8 mouse cellular contexts compared by ENCODE assay signal in the genomic region with DNA sequence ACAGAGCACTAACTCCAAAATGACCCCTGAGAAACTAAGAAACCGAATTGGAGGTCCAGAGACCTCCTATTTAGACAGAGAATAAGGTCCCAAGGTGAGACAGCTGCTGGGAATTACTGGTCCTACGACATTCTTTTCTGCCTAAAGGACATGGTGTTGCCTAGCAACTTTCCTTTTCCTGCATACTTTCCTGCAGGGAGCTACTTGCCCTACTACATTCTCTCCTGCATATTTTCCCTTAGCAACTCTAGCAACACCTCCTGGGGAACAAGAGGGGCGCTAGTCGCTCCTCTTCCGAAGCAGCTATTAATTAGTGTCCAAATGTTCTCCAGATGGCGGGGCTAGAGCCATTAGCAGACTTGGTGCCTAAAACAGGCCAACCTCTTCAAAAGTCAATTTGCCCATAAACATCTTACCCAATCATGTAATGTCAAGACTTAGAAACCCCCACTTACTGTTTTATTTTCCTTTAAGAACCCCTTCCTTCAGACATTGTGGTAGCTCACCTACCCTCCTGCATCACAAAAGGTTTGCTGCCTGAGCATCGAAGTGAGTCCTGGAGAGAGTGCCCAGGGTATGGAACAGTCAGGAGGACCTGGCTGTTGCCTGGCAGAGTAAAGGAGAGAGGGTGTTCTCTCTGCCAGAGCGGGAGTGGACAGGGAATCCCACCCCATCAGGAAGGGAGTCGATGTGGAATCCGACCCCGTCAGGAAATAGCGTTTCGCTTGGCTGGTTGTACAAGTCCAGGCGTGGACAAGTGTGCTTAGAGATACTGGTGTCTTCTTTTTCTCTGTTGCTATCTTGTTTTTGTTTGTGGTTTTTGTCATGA. TPM values are rescaled to one million over a fixed set of nuclear protein-coding genes. Genes with fewer than 3 reads are reported as not detected.
DNase-seq lines count a peak whose midpoint lies in the region; ATAC-seq and TF ChIP-seq lines count a peak whose summit lies in the region.

No protein-coding gene starts in this region.

- no peaks in the 10 kb centered on the region for H3K9me3 ChIP-seq in forebrain, embryonic 14.5 days (replicated peaks; ENCODE audit: control insufficient read depth, low read length)
- no peaks in the 10 kb centered on the region for H3K9me3 ChIP-seq in forebrain, embryonic 12.5 days
- no peaks in the 10 kb centered on the region for H3K9me3 ChIP-seq in limb, embryonic 13.5 days
- H3K9me3 ChIP-seq in neural tube, embryonic 13.5 days, result no peaks in the 10 kb centered on the region

- no peaks in the 10 kb centered on the region for H3K4me1 ChIP-seq in forebrain, embryonic 14.5 days (ENCODE audit: control insufficient read depth, insufficient read depth, low read length)
- H3K4me1 ChIP-seq in forebrain, embryonic 12.5 days, result peaks cover 5% of the 10 kb centered on the region
- H3K4me1 ChIP-seq in embryonic fibroblast, embryonic 13.5 days (ENCODE audit: control insufficient read depth, insufficient read depth, low read length), result peaks cover 8% of the 10 kb centered on the region
- H3K4me1 ChIP-seq in limb, embryonic 13.5 days, result peaks cover 14% of the 10 kb centered on the region
- H3K4me1 ChIP-seq in neural tube, embryonic 13.5 days (replicated peaks), result 0 out of 2 replicates have a peak, but pooled peaks cover 4% of the 10 kb centered on the region

- H3K4me2 ChIP-seq in forebrain, embryonic 14.5 days (ENCODE audit: low read length), result no peak overlapping the region
- no peak overlapping the region for H3K4me2 ChIP-seq in forebrain, embryonic 12.5 days
- peak overlapping the region; percentile 32 for H3K4me2 ChIP-seq in limb, embryonic 13.5 days (replicated peaks)
- no peak overlapping the region for H3K4me2 ChIP-seq in neural tube, embryonic 13.5 days

- no peaks in the 10 kb centered on the region for H3K36me3 ChIP-seq in forebrain, embryonic 14.5 days (ENCODE audit: control insufficient read depth, insufficient read depth, low read length)
- H3K36me3 ChIP-seq in forebrain, embryonic 12.5 days (replicated peaks), result no peaks in the 10 kb centered on the region
- H3K36me3 ChIP-seq in limb, embryonic 13.5 days, result no peaks in the 10 kb centered on the region
- no peaks in the 10 kb centered on the region for H3K36me3 ChIP-seq in neural tube, embryonic 13.5 days

- ATAC-seq in forebrain, embryonic 14.5 days, result no peak
- no peak for ATAC-seq in forebrain, embryonic 12.5 days (ENCODE audit: low FRiP score)
- ATAC-seq in limb, embryonic 13.5 days (ENCODE audit: low FRiP score, low read depth), result peak; percentile 89; the same call in 1 of the 2 replicates
- ATAC-seq in neural tube, embryonic 13.5 days (ENCODE audit: low read depth), result peak; percentile 63

- no peaks in the 10 kb centered on the region for H3K27me3 ChIP-seq in forebrain, embryonic 14.5 days (replicated peaks; ENCODE audit: control insufficient read depth, insufficient read depth, low read length)
- no peaks in the 10 kb centered on the region for H3K27me3 ChIP-seq in forebrain, embryonic 12.5 days
- no peaks in the 10 kb centered on the region for H3K27me3 ChIP-seq in limb, embryonic 13.5 days
- H3K27me3 ChIP-seq in neural tube, embryonic 13.5 days, result no peaks in the 10 kb centered on the region

- no peak for TF ChIP-seq CTCF in embryonic fibroblast, embryonic 13.5 days (IDR thresholded peaks at IDR 0.05; ENCODE audit: borderline replicate concordance, insufficient read depth, low read length)

- DNase-seq in forebrain, embryonic 14.5 days (ENCODE audit: low spot score), result peak; percentile 16
- DNase-seq in ES-CJ7 (ENCODE audit: low read depth, low spot score), result peak; percentile 63
- DNase-seq in adrenal gland, adult (ENCODE audit: inconsistent age in 2 of 2, low spot score in 1 of 2), result no peak
- DNase-seq in thymus, postnatal 14 days, result no peak

- WGBS in forebrain, embryonic 14.5 days, result 43% methylated on average over 14 of the region's 14 CpGs
- 49% methylated on average over 14 of the region's 14 CpGs for WGBS in forebrain, embryonic 12.5 days
- 13% methylated on average over 14 of the region's 14 CpGs for WGBS in limb, embryonic 13.5 days
- WGBS in neural tube, embryonic 13.5 days, result 41% methylated on average over 14 of the region's 14 CpGs

- no peak overlapping the region for H3K9ac ChIP-seq in forebrain, embryonic 14.5 days (ENCODE audit: low read length)
- no peak overlapping the region for H3K9ac ChIP-seq in forebrain, embryonic 12.5 days
- H3K9ac ChIP-seq in limb, embryonic 13.5 days, result no peak overlapping the region
- no peak overlapping the region for H3K9ac ChIP-seq in neural tube, embryonic 13.5 days

- no peak overlapping the region for H3K27ac ChIP-seq in forebrain, embryonic 14.5 days (ENCODE audit: low read depth, low read length)
- H3K27ac ChIP-seq in forebrain, embryonic 12.5 days, result no peak overlapping the region
- peak overlapping the region; percentile 87 for H3K27ac ChIP-seq in embryonic fibroblast, embryonic 13.5 days (ENCODE audit: insufficient read depth, low read length)
- peak overlapping the region; percentile 59 for H3K27ac ChIP-seq in limb, embryonic 13.5 days
- H3K27ac ChIP-seq in neural tube, embryonic 13.5 days (replicated peaks), result no peak overlapping the region

- no peak for TF ChIP-seq POLR2A in embryonic fibroblast, embryonic 13.5 days (IDR thresholded peaks at IDR 0.05; ENCODE audit: low read depth, low read length)

- no peak overlapping the region for H3K4me3 ChIP-seq in forebrain, embryonic 14.5 days (ENCODE audit: low read depth, low read length)
- H3K4me3 ChIP-seq in forebrain, embryonic 12.5 days (replicated peaks), result no peak overlapping the region
- no peak overlapping the region for H3K4me3 ChIP-seq in embryonic fibroblast, embryonic 13.5 days (ENCODE audit: insufficient read depth, low read length)
- no peak overlapping the region for H3K4me3 ChIP-seq in limb, embryonic 13.5 days
- no peak overlapping the region for H3K4me3 ChIP-seq in neural tube, embryonic 13.5 days

RNA-seq across cellular contexts. Expression of gene Zfp53, which starts 15.2 kb away (rescaled TPM):
- polyA plus RNA-seq in forebrain, embryonic 14.5 days (2014; fragmentation: Nextera tagmentation; extraction: Ambion mirVana), result 9.3 and 11.6 TPM in 2 replicates
- polyA plus RNA-seq in forebrain, embryonic 12.5 days (2016; fragmentation: Nextera tagmentation; extraction: Ambion mirVana), result 8.6 and 9.2 TPM in 2 replicates
- polyA plus RNA-seq in embryonic fibroblast, embryonic 13.5 days (2011; ENCODE audit: insufficient read length, low read depth, missing spikeins), result 10.8 and 14.7 TPM in 2 replicates
- polyA plus RNA-seq in limb, embryonic 13.5 days (2015; fragmentation: Nextera tagmentation; extraction: Ambion mirVana), result 12.4 TPM in 2 replicates
- 9.4 and 10.1 TPM in 2 replicates for polyA plus RNA-seq in neural tube, embryonic 13.5 days (2015; fragmentation: Nextera tagmentation; extraction: Ambion mirVana)

RNA-seq across cellular contexts. Expression of gene Zfp51, which starts 23.4 kb away (rescaled TPM):
- polyA plus RNA-seq in forebrain, embryonic 14.5 days (2014; fragmentation: Nextera tagmentation; extraction: Ambion mirVana), result 14.4 and 16.0 TPM in 2 replicates
- 10.9 and 13.9 TPM in 2 replicates for polyA plus RNA-seq in forebrain, embryonic 12.5 days (2016; fragmentation: Nextera tagmentation; extraction: Ambion mirVana)
- polyA plus RNA-seq in embryonic fibroblast, embryonic 13.5 days (2011; ENCODE audit: insufficient read length, low read depth, missing spikeins), result 10.7 and 14.5 TPM in 2 replicates
- polyA plus RNA-seq in limb, embryonic 13.5 days (2015; fragmentation: Nextera tagmentation; extraction: Ambion mirVana), result 17.3 and 18.0 TPM in 2 replicates
- polyA plus RNA-seq in neural tube, embryonic 13.5 days (2015; fragmentation: Nextera tagmentation; extraction: Ambion mirVana), result 15.2 and 16.5 TPM in 2 replicates

RNA-seq across cellular contexts. Expression of gene Zfp54, which starts 50.5 kb away (rescaled TPM):
- 6.0 and 7.3 TPM in 2 replicates for polyA plus RNA-seq in forebrain, embryonic 14.5 days (2014; fragmentation: Nextera tagmentation; extraction: Ambion mirVana)
- 2.5 and 2.6 TPM in 2 replicates for polyA plus RNA-seq in forebrain, embryonic 12.5 days (2016; fragmentation: Nextera tagmentation; extraction: Ambion mirVana)
- polyA plus RNA-seq in embryonic fibroblast, embryonic 13.5 days (2011; ENCODE audit: insufficient read length, low read depth, missing spikeins), result 3.6 and 5.3 TPM in 2 replicates
- 4.1 and 4.8 TPM in 2 replicates for polyA plus RNA-seq in limb, embryonic 13.5 days (2015; fragmentation: Nextera tagmentation; extraction: Ambion mirVana)
- polyA plus RNA-seq in neural tube, embryonic 13.5 days (2015; fragmentation: Nextera tagmentation; extraction: Ambion mirVana), result 5.0 and 5.6 TPM in 2 replicates

Comparison
In these comparisons a context has a peak if more than half of its experiments do, and no peak if none do; other contexts are left out.
1. ATAC-seq: peak in limb, embryonic 13.5 days (single experiment) and neural tube, embryonic 13.5 days (single experiment); none in forebrain, embryonic 14.5 days (single experiment) and forebrain, embryonic 12.5 days (single experiment).
2. DNase-seq: peak in forebrain, embryonic 14.5 days (single experiment) and ES-CJ7 (single experiment); none in adrenal gland, adult (0 of 2) and thymus, postnatal 14 days (single experiment).
3. H3K27ac ChIP-seq: peak in embryonic fibroblast, embryonic 13.5 days (single experiment) and limb, embryonic 13.5 days (single experiment); none in forebrain, embryonic 14.5 days (single experiment), forebrain, embryonic 12.5 days (single experiment) and neural tube, embryonic 13.5 days (single experiment).